Mouse (Mus musculus): ENCODE results near the gene Klk1b5.

The Klk1b5 gene

GRCm38 (mm10) chr7:44253023-44253616 lies 37.4 kb downstream of the Klk1b5 start:
- no peak for DNase-seq (ENCODE audit: low spot score)

DNA sequence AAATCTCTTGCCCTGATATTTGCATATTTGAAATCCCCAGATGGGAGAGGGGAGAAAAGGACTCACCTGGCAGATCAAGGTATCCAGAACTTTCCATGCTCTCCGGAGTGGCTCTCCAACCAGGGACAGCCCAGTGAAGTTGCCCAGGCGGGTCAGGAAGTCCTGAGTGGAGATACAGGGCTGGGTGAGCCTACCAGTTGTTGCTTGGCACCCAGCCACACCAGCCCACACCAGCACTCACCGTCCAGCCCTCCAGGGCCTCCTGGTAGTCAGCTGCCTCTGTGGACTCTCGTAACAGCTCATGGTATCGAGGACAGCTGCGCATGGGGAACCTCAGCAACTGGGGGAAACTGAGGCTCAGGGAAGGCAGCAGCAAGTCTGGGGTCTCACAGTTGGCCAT lies 39.2 kb downstream of the Klk1b5 start:
- DNase-seq (ENCODE audit: low spot score), result no peak

- DNase-seq (ENCODE audit: low spot score), result no peak
These were observed 41.5 kb downstream of the Klk1b5 start, which contains the start of gene Acp4 for GRCm38 (mm10) chr7:44257278-44257677. Gene Acp4 (minus strand): TSS chr7:44257378.

DNA sequence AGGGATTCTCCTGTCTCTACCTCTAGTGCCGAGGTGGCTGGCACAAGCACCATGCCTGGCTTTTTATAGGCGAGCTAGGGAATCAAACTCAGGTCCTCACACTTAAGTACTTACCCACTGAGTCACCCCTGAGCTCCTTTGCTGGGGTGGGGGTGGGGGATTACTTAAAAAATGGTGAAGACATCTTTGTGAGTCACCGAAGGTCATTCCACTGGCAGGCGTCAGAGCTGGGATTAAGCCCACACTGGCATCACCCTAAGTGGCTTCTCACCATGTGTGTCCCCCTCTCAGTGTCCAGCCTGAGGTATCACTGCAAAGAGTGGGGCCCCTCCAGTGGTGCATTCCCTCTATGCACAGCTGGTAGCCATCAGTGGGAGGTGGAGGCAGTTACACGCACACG lies 44.7 kb downstream of the Klk1b5 start:
- DNase-seq (ENCODE audit: low spot score), result no peak

DNA sequence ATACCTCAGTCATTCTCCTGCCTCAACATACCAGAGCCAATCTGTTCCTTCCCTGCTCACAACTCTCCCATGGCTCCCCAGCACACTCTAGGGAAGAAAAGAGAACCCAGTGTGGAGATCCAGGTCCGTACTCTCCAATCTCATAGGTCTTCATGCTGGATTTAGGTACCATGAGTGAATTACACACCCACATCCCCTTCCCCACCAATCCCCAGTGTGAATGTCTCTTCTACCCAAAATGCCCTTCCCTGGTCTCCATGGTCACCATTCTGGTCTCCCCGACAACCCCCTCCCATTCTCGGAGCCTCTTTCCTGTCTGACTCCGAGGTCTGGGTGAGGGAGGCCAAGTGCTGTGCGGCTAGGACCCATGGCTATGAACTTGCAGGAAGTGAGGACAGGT lies 45.4 kb downstream of the Klk1b5 start, which contains the start of gene Gm15517:
Gene Gm15517 (plus strand): TSS at position 301 of the 400 bp plus-strand sequence.
- no peak for DNase-seq (ENCODE audit: low spot score)

- peak; percentile 85 for DNase-seq (ENCODE audit: low spot score)
These were observed 47.3 kb downstream of the Klk1b5 start for GRCm38 (mm10) chr7:44262791-44263643.

DNA sequence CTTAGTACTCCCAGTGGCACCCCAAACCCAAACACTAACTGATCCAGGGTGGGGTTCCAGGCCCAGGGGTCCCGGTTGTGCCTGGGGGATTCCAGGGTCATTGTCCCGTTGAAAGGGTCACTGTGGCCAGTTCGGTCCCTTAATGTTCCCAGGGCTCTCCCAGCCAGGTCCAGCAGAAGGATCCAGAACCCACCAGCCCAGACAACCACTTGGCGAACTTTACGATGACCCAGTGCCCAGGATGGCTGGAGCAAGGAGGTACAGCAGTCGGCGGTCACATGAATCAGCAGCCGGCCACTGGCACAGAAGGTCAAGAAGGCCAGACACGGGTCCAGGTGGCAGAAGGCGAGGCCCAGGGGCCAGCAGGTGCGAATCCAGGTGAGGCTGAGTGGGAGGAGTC lies 52.4 kb downstream of the Klk1b5 start:
- no peak for DNase-seq (ENCODE audit: low spot score)

DNA sequence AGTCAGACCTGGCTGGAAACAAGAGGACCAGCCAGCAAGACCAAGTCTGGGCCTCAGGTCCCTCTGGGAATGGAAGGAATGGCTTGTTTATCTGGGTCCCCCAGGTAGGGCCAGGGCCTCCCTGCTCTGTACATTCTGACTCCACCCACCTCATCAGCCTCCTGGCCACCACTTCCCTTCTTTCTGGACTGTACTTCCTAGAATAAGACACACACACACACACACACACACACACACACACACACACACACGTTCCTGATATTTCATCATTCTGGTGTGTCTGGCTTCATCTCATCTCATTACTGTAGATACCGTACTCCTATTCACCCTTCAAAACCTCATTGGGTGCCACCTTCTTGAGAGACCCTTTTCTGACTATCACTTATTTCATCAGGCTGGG lies 53.7 kb downstream of the Klk1b5 start:
- no peak for DNase-seq (ENCODE audit: low spot score)

Measured in T-cell, adult 2 months (primary cell).